Mouse (Mus musculus) midbrain, postnatal 0 days (tissue): ENCODE data around the gene Smim4. TPM values are rescaled to one million over a fixed set of nuclear protein-coding genes. Genes with fewer than 3 reads are reported as not detected.
A peak's percentile ranks its signal among the peaks of the same experiment; 100 is the strongest.

Source experiments
- ATAC-seq: fragments of 200-750 bp; cut with Nextera tagmentation; 2 replicates; pipeline ENCODE4 v1.8.0; 2017; ENCODE audit warnings: moderate number of reproducible peaks, mild to moderate bottlenecking, moderate TSS enrichment, moderate library complexity; ENCODE audit not compliant: low FRiP score
- DNase-seq: peaks from one replicate; pipeline ENCODE4 v3.0.0-alpha.2; 2015; ENCODE audit warnings: low spot score
- H3K27ac ChIP-seq: fragments of 300-500 bp; sonication (generic); 2 replicates; pipeline ENCODE4 v1.5.1; 2014; ENCODE audit warnings: low read depth, mild to moderate bottlenecking, low read length, mixed read lengths
- H3K27me3 ChIP-seq: fragments of 300-500 bp; sonication (generic); 2 replicates; pipeline ENCODE4 v1.6.1; 2014; ENCODE audit warnings: low read length, control low read depth, mixed read lengths; ENCODE audit not compliant: insufficient read depth
- H3K36me3 ChIP-seq: fragments of 300-500 bp; sonication (generic); 2 replicates; pipeline ENCODE4 v1.6.1; 2014; ENCODE audit warnings: low read length, control low read depth, mixed read lengths; ENCODE audit not compliant: insufficient read depth
- H3K4me1 ChIP-seq: fragments of 300-500 bp; sonication (generic); 2 replicates; pipeline ENCODE4 v1.6.1; 2014; ENCODE audit warnings: mild to moderate bottlenecking, control low read depth, antibody characterized with exemption, low read length, mixed read lengths; ENCODE audit not compliant: insufficient read depth
- H3K4me2 ChIP-seq: fragments of 300-500 bp; sonication (generic); 2 replicates; pipeline ENCODE4 v1.6.1; 2014; ENCODE audit warnings: low read depth, mild to moderate bottlenecking, low read length, mixed read lengths; ENCODE audit not compliant: poor library complexity, severe bottlenecking
- H3K4me3 ChIP-seq: fragments of 300-500 bp; sonication (generic); 2 replicates; pipeline ENCODE4 v1.5.1; 2014; ENCODE audit warnings: low read depth, mild to moderate bottlenecking, low read length, moderate library complexity
- H3K9ac ChIP-seq: fragments of 300-500 bp; sonication (generic); replicated peaks from 2 replicates; pipeline ENCODE4 v1.6.1; 2014; ENCODE audit warnings: mild to moderate bottlenecking, low read length, moderate library complexity, mixed read lengths; ENCODE audit not compliant: poor library complexity, severe bottlenecking
- H3K9me3 ChIP-seq: fragments of 300-500 bp; sonication (generic); 2 replicates; pipeline ENCODE4 v1.6.1; 2016; ENCODE audit warnings: low read length, control low read depth
- CTCF ChIP-seq: IDR thresholded peaks from 2 replicates; pipeline ENCODE4 v1.5.1; 2016; ENCODE audit warnings: antibody characterized with exemption, mild to moderate bottlenecking
- WGBS: fragments of 180-500 bp; shearing (Covaris S2); extraction: QIAGEN DNeasy Blood & Tissue Kit; methylation state at CpG from one replicate; pipeline ENCODE4 v1.1.7; 2014; 5-methylcytosine and 5-hydroxymethylcytosine counted together
- polyA plus RNA-seq: library from polyadenylated mRNA; unstranded; fragments of >200 nt; fragmentation: Nextera tagmentation; extraction: Ambion mirVana; gene quantifications from 2 replicates; pipeline ENCODE4 v1.2.1, GENCODE M21; 2015
- total RNA-seq: library from RNA; depleted of rRNA; stranded (reverse); fragments of >200 nt; gene quantifications from 2 replicates; pipeline ENCODE4 v1.2.3, GENCODE M21; 2014; rRNA removed

Gene Smim4
- total RNA-seq = 3.2 and 4.3 TPM in 2 replicates
- polyA plus RNA-seq = 41.6 and 47.5 TPM in 2 replicates

DNA sequence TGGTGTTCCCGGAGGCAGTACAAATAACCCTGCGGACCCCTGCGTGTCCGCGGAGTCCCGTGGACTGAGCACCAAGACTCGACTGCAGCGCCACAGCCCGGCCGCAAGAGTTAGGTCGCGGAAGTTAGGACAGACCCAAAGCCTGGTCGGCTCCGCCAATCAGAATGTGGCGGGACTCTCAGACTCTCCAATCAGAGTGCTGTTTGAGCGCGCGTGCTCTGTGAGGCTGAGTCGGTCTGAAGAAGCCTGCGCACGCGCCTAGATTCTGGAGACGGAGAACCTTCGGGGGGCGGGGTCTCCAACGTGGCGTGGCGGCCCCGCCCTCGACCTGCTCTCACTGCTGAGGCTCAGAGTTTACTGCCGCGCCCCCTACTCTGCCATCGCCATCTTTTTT lies at the start of gene Smim4:
TSS of gene Smim4 (minus strand) at position 131 of the 394 bp plus-strand sequence.
- Histone ChIP-seq H3K4me3 (peak within 1 kb of the TSS; percentile 59), H3K36me3 (no peaks in the 10 kb centered on the region), H3K27ac (peak within 1 kb of the TSS; percentile 79), H3K4me1 (peaks cover 8% of the 10 kb centered on the region; the same call in 1 of the 2 replicates), H3K9ac (peak within 1 kb of the TSS; percentile 61), H3K4me2 (peak within 1 kb of the TSS; percentile 90), H3K9me3 (no peaks in the 10 kb centered on the region), H3K27me3 (no peaks in the 10 kb centered on the region)
- ATAC-seq (peak; percentile 95), DNase-seq (peak; percentile 100)
- WGBS = under 1% methylated on average over 33 of the region's 33 CpGs
- TF ChIP-seq CTCF = peak; percentile 67

DNA sequence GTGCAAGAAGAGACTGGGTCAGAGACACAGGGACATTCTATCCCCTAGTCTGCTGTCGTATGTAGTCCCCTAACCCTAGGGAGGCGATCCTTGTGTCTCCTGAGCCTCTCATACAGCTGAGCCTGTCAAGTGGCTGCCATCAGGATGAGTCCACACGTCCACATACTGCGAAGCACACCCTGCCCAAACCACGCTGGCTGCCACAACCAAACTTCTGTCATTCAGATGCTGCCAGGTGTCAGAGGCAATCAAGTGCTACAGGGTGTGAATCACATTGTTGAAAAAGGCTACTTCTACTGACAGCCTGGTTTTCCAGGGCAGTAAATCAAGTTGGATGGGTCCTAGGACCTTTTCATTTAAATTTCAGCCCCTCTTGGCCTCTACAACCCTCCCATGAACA lies 49.0 kb upstream of the Smim4 start:
- 93% methylated on average over 5 of the region's 5 CpGs for WGBS
- TF ChIP-seq CTCF = no peak
- ATAC-seq (no peak), DNase-seq (no peak)
- Histone ChIP-seq H3K4me2 (no peak overlapping the region), H3K4me3 (no peak overlapping the region), H3K27ac (no peak overlapping the region), H3K27me3 (no peaks in the 10 kb centered on the region), H3K36me3 (peaks cover 86% of the 10 kb centered on the region), H3K9me3 (no peaks in the 10 kb centered on the region), H3K9ac (no peak overlapping the region), H3K4me1 (no peaks in the 10 kb centered on the region)

DNA sequence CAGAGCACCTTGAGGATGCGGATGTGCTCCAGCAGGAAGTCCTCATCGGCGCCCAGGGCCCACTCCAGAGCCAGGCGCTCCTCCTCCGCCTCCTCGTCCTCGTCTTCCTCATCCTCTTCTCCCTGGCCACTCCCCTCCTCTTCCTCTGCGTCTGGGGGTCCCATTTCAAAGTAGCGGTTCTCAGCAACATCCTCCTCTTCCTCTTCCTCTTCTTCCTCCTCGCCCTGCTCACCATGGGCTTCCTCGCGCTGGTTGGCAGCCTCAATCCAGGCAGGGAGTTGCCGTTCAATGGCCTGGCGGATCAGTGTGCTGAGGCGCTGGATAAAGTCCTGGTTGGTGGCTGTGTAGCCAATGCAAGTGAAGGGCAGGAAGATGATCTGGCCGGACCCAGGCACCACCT lies 48.5 kb upstream of the Smim4 start:
- 88% methylated on average over 16 of the region's 16 CpGs for WGBS

DNA sequence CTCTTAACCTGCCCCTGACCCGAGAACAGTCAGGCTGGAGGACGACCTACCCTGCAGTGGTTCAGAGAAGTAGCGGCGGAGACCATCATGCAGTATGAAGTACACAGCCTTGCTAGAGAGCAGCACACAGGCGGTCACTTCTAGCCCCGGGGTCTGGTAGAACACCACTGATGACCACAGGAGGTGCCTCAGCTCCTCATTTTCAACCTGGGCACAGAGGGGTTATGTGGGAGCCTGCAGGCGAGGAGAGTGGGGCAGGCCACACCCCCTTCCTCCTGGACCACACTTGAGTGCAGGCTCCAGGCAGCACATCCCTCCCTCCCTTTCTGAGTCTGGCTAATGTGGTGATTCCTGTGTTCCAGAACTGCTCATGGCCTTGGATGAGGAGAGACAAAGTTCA lies 44.8 kb upstream of the Smim4 start:
- Histone ChIP-seq H3K27me3 (no peaks in the 10 kb centered on the region), H3K4me1 (no peaks in the 10 kb centered on the region), H3K36me3 (peaks cover 75% of the 10 kb centered on the region), H3K9me3 (no peaks in the 10 kb centered on the region), H3K4me2 (no peak overlapping the region), H3K27ac (no peak overlapping the region), H3K4me3 (no peak overlapping the region), H3K9ac (no peak overlapping the region)
- WGBS = 88% methylated on average over 7 of the region's 7 CpGs
- DNase-seq (no peak), ATAC-seq (no peak)
- TF ChIP-seq CTCF = no peak

More for the DNA sequence above, 48.5 kb upstream of the Smim4 start:
- no peak overlapping the region for H3K4me3 ChIP-seq
- no peak overlapping the region for H3K9ac ChIP-seq
- no peak for ATAC-seq
- TF ChIP-seq CTCF = no peak
- no peak overlapping the region for H3K4me2 ChIP-seq
- no peak for DNase-seq
- H3K9me3 ChIP-seq = no peaks in the 10 kb centered on the region
- no peaks in the 10 kb centered on the region for H3K27me3 ChIP-seq
- no peaks in the 10 kb centered on the region for H3K4me1 ChIP-seq
- no peak overlapping the region for H3K27ac ChIP-seq
- peaks cover 86% of the 10 kb centered on the region for H3K36me3 ChIP-seq

DNA sequence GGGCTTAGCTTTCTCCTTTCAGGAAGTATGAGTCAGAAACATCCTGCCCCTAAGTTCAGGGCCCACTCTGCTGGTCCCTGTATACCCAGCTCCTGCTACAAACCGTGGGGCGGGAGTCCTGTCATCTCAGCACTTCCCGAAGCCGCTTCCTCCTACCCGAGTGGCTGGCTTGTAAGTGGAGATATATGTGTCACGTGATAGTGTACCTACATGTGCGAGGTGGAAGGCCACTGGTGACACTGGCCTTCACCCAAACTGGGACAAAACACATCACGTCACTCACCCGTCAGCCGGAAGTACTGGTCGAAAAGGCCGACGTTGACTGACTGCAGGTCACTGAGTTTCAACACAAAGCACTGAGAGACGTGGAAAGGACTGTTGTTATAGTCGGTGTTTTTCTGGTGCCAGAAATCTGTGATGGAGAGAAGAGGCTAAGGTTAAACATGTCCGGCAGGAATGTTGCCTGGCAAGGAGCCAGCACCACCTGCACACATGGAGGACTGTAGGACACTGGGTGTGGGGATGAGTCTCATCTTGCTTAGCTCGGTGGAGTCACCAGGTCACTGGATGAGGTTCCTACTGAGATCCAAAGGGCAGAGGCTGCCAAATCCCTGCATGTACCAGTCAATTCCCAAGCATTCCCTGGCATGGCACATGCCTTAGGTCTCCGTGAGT lies 44.2 kb upstream of the Smim4 start:
- H3K4me3 ChIP-seq = no peak overlapping the region
- no peaks in the 10 kb centered on the region for H3K9me3 ChIP-seq
- DNase-seq (no peak), ATAC-seq (no peak)
- H3K27ac ChIP-seq = no peak overlapping the region
- WGBS = 91% methylated on average over 18 of the region's 18 CpGs
- no peak overlapping the region for H3K4me2 ChIP-seq
- H3K9ac ChIP-seq = no peak overlapping the region
- peaks cover 75% of the 10 kb centered on the region for H3K36me3 ChIP-seq
- no peaks in the 10 kb centered on the region for H3K4me1 ChIP-seq
- no peak for TF ChIP-seq CTCF
- no peaks in the 10 kb centered on the region for H3K27me3 ChIP-seq

- Histone ChIP-seq H3K27ac (no peak overlapping the region), H3K36me3 (peaks cover 64% of the 10 kb centered on the region), H3K27me3 (no peaks in the 10 kb centered on the region), H3K4me1 (no peaks in the 10 kb centered on the region), H3K4me2 (no peak overlapping the region), H3K9ac (no peak overlapping the region), H3K4me3 (no peak overlapping the region), H3K9me3 (no peaks in the 10 kb centered on the region)
- TF ChIP-seq CTCF = no peak
- DNase-seq (no peak), ATAC-seq (no peak)
- 96% methylated on average over 15 of the region's 15 CpGs for WGBS
These were observed 43.1 kb upstream of the Smim4 start for GRCm38 (mm10) chr14:31171821-31172220.
